Mouse (Mus musculus): ENCODE data around the gene Gm10181. TPM values are rescaled to one million over a fixed set of nuclear protein-coding genes. Genes with fewer than 3 reads are reported as not detected.

Gene Gm10181
- total RNA-seq, 2 experiments from 2014 or later = not detected

Other genes with a start within 250 kb of the Gm10181 start
- 10 to 100 TPM; 40.3 to 40.9 TPM for gene Herpud2, start 62.4 kb downstream of the Gm10181 start, total RNA-seq (2021)
- gene Sept7, start 163.0 kb downstream of the Gm10181 start, total RNA-seq (2021) = 100 to 1,000 TPM; 119 to 122 TPM